Mouse (Mus musculus): Measurements from ENCODE around the gene Mrgprb2.

Mrgprb2 gene

DNA sequence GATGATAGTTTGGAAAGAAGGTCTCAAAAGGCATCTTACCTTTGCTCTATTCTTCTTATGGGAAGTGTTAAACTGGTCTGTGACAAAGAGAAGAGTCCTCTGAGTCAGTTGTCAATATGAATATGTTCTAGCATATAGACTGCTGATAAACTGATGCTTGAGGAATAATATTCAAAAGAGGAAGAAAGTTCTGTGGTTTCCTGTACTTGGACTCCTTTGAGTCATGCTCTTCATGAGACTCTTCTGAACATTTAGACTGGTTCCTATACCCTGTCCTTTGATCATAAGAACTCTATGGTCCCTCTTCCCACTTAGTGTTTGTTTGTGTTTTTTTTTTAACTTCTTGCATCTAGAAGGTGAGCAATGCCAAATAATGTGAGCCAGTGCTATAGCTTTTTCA lies at the start of gene Mrgprb2:
Mrgprb2 (minus strand) TSS at position 101 of the 400 bp plus-strand sequence.
- ATAC-seq (ENCODE audit: insufficient number of reproducible peaks, low FRiP score, low TSS enrichment), result no peak
